Mouse (Mus musculus) midbrain, embryonic 13.5 days (tissue): ENCODE data around the gene Padi2. TPM values are rescaled to one million over a fixed set of nuclear protein-coding genes. Genes with fewer than 3 reads are reported as not detected.

ENCODE experiments used
- ATAC-seq: fragments of 200-750 bp; cut with Nextera tagmentation; 2 replicates; pipeline ENCODE4 v1.8.0; 2017; ENCODE audit warnings: mild to moderate bottlenecking, moderate TSS enrichment, moderate library complexity
- H3K27ac ChIP-seq: fragments of 300-500 bp; sonication (generic); 2 replicates; pipeline ENCODE4 v1.5.1; 2015; ENCODE audit warnings: inconsistent platforms, mild to moderate bottlenecking, moderate library complexity
- H3K27me3 ChIP-seq: fragments of 300-500 bp; sonication (generic); 2 replicates; pipeline ENCODE4 v1.6.1; 2015; ENCODE audit warnings: mild to moderate bottlenecking, inconsistent platforms
- H3K36me3 ChIP-seq: fragments of 300-500 bp; sonication (generic); 2 replicates; pipeline ENCODE4 v1.6.1; 2015; ENCODE audit warnings: mild to moderate bottlenecking, inconsistent platforms
- H3K4me1 ChIP-seq: fragments of 300-500 bp; sonication (generic); replicated peaks from 2 replicates; pipeline ENCODE4 v1.6.1; 2015; ENCODE audit warnings: inconsistent platforms
- H3K4me2 ChIP-seq: fragments of 300-500 bp; sonication (generic); replicated peaks from 2 replicates; pipeline ENCODE4 v1.6.1; 2015; ENCODE audit warnings: moderate library complexity, mild to moderate bottlenecking, inconsistent platforms
- H3K4me3 ChIP-seq: fragments of 300-500 bp; sonication (generic); replicated peaks from 2 replicates; pipeline ENCODE4 v1.5.1; 2015; ENCODE audit warnings: mild to moderate bottlenecking, inconsistent platforms
- H3K9ac ChIP-seq: fragments of 300-500 bp; sonication (generic); replicated peaks from 2 replicates; pipeline ENCODE4 v1.6.1; 2015; ENCODE audit warnings: mild to moderate bottlenecking, inconsistent platforms
- H3K9me3 ChIP-seq: fragments of 300-500 bp; sonication (generic); 2 replicates; pipeline ENCODE4 v1.6.1; 2016; ENCODE audit warnings: mild to moderate bottlenecking, inconsistent platforms
- WGBS: fragments of 180-500 bp; shearing (Covaris S2); methylation state at CpG from one replicate; pipeline ENCODE4 v1.1.7; 2015; 5-methylcytosine and 5-hydroxymethylcytosine counted together
- polyA plus RNA-seq: library from polyadenylated mRNA; unstranded; fragments of >200 nt; fragmentation: Nextera tagmentation; extraction: Ambion mirVana; gene quantifications from 2 replicates; pipeline ENCODE4 v1.2.1, GENCODE M21; 2015

Padi2 gene
- polyA plus RNA-seq, 1 experiment from 2014 or later = 0.93 TPM

DNA sequence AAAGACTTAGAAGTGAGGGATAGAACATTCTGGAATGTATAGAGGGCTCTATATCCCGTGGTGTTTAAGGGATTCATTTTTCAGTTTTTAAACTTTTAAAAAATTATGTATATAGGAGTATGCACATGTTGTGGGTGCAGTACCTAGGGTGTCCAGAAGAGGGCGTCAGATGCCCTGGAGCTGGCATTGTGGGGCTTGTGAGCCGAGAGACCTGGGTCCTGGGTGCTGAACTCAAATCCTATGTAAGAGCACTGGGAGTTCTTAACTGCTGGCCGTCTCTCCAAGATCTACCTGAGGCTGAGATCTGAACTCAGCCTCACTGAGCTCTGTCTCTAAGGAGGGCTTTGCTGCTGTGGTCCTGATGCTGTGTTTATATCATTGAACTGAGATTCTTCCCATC, 23.8 kb upstream of the Padi2 start:
- whole genome bisulfite sequencing = 59% methylated on average over 4 of the region's 4 CpGs
- H3K27ac ChIP-seq = no peak overlapping the region
- H3K27me3 ChIP-seq = no peaks in the 10 kb centered on the region
- no peak overlapping the region for H3K4me2 ChIP-seq
- no peak for ATAC-seq
- no peak overlapping the region for H3K9ac ChIP-seq
- no peaks in the 10 kb centered on the region for H3K36me3 ChIP-seq
- peaks cover 4% of the 10 kb centered on the region; the same call in 1 of the 2 replicates for H3K4me1 ChIP-seq
- H3K9me3 ChIP-seq = peaks cover 6% of the 10 kb centered on the region; the same call in 1 of the 2 replicates
- no peak overlapping the region for H3K4me3 ChIP-seq

GRCm38 (mm10) chr4:140882981-140883380, 23.2 kb upstream of the Padi2 start:
- Histone ChIP-seq H3K4me3 (no peak overlapping the region), H3K9ac (no peak overlapping the region), H3K4me1 (peaks cover 4% of the 10 kb centered on the region; the same call in 1 of the 2 replicates), H3K36me3 (no peaks in the 10 kb centered on the region), H3K4me2 (no peak overlapping the region), H3K27me3 (no peaks in the 10 kb centered on the region), H3K9me3 (peaks cover 6% of the 10 kb centered on the region; the same call in 1 of the 2 replicates), H3K27ac (no peak overlapping the region)
- no peak for ATAC-seq
- 98% methylated on average over 3 of the region's 3 CpGs for WGBS

GRCm38 (mm10) chr4:140883852-140884251, 22.3 kb upstream of the Padi2 start:
- Histone ChIP-seq H3K4me1 (peaks cover 4% of the 10 kb centered on the region; the same call in 1 of the 2 replicates), H3K9ac (no peak overlapping the region), H3K9me3 (peaks cover 6% of the 10 kb centered on the region; the same call in 1 of the 2 replicates), H3K27ac (no peak overlapping the region), H3K36me3 (no peaks in the 10 kb centered on the region), H3K27me3 (no peaks in the 10 kb centered on the region), H3K4me3 (no peak overlapping the region), H3K4me2 (no peak overlapping the region)
- WGBS = 42% methylated on average over 4 of the region's 4 CpGs
- ATAC-seq = no peak

GRCm38 (mm10) chr4:140891525-140892162, 14.5 kb upstream of the Padi2 start:
- ATAC-seq = no peak
- H3K9me3 ChIP-seq = 0 out of 2 replicates have a peak, but pooled peaks cover 6% of the 10 kb centered on the region
- WGBS = 94% methylated on average over 14 of the region's 14 CpGs

DNA sequence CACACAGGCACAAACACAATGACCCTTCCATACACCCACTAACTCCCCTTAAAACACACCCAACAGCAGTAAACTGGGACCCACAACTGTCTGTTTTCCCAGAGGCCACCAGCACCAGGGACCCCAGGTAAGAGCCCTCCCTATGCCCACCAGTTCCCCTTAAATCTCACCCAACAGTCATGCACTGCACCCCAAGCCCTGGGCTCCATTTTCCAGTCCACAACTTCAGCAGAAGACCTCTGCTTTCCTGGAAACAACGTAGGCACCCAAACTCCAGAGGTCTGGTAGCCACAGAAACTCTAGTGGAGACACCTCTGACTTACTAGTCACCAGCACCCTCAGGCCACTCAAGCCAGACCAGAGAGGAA, 14.0 kb upstream of the Padi2 start:
- no peak overlapping the region for H3K9ac ChIP-seq
- no peak overlapping the region for H3K4me2 ChIP-seq
- H3K4me3 ChIP-seq = no peak overlapping the region
- no peak overlapping the region for H3K27ac ChIP-seq
- ATAC-seq = no peak
- H3K4me1 ChIP-seq = no peaks in the 10 kb centered on the region
- WGBS = 68% methylated on average over 1 of the region's 1 CpGs
- no peaks in the 10 kb centered on the region for H3K27me3 ChIP-seq
- 0 out of 2 replicates have a peak, but pooled peaks cover 6% of the 10 kb centered on the region for H3K9me3 ChIP-seq
- H3K36me3 ChIP-seq = no peaks in the 10 kb centered on the region

More at GRCm38 (mm10) chr4:140891525-140892162, 14.5 kb upstream of the Padi2 start:
- no peak overlapping the region for H3K27ac ChIP-seq
- H3K4me3 ChIP-seq = no peak overlapping the region
- H3K27me3 ChIP-seq = no peaks in the 10 kb centered on the region
- H3K9ac ChIP-seq = no peak overlapping the region
- no peaks in the 10 kb centered on the region for H3K36me3 ChIP-seq
- H3K4me2 ChIP-seq = no peak overlapping the region
- H3K4me1 ChIP-seq = no peaks in the 10 kb centered on the region

DNA sequence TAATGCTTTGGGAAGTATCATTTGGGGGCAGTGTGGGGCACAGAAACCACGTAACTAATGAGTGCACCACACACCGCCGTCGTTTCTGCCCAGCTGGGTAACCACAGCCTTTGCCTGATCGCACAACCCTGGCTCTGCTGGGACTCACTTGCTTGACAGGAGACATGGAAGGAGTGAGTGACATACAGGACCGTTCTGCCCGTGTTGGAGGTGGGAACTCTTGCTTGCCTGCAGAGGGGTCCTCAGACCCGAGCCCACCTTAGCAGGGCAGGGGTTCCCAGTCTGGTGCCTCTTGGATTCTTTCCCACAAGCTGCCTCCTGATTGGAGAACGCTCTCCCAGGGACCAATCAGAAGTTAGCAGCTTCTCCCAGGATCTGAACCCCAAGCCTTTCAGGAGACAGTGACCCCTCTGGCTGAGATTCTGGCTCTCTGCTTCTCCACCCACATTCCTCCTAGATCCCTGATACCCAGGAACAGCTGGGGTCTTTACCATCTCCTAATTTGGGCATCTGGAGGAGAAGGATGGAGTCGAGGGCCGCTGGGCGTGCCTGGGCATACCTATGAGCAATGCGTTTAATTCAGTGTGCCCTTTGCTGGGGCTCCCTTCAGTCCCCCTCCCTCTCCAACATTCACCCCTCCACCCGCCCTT, 1.2 kb upstream of the Padi2 start:
- WGBS = 58% methylated on average over 14 of the region's 14 CpGs
- Histone ChIP-seq H3K36me3 (no peaks in the 10 kb centered on the region), H3K9me3 (no peaks in the 10 kb centered on the region), H3K4me1 (peaks cover 11% of the 10 kb centered on the region), H3K4me3 (no peak overlapping the region), H3K27me3 (peaks cover 61% of the 10 kb centered on the region), H3K27ac (no peak overlapping the region), H3K4me2 (no peak overlapping the region), H3K9ac (no peak overlapping the region)
- no peak for ATAC-seq

DNA sequence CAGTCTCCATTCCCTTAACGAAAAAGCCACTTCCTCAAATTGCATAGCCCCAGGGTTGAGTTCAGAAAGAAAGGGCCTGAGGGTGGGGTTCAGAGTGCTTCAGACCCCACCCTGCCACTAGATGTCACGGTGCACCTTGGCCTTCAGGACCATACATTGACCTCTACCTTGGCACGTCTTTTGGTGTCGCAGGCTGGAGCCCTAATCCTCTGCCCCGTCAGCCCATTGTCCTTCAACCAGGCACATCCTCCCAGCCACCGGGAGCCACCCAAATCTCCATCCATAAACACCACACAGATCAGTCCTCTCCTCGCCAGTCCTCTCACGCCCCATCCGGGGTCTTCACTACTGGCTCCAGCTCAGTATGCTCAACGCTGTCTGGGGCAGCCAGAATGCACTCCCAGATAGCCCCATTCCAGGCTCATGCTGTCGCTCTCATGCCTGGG, 695 bp upstream of the Padi2 start:
- no peaks in the 10 kb centered on the region for H3K9me3 ChIP-seq
- H3K4me3 ChIP-seq = peak overlapping the region; percentile 40
- ATAC-seq = no peak; the same call in 1 of the 2 replicates
- no peak overlapping the region for H3K27ac ChIP-seq
- H3K9ac ChIP-seq = peak overlapping the region; percentile 51
- whole genome bisulfite sequencing = 8% methylated on average over 11 of the region's 11 CpGs
- peak overlapping the region; percentile 72 for H3K4me2 ChIP-seq
- H3K4me1 ChIP-seq = peaks cover 11% of the 10 kb centered on the region
- peaks cover 61% of the 10 kb centered on the region for H3K27me3 ChIP-seq
- no peaks in the 10 kb centered on the region for H3K36me3 ChIP-seq

DNA sequence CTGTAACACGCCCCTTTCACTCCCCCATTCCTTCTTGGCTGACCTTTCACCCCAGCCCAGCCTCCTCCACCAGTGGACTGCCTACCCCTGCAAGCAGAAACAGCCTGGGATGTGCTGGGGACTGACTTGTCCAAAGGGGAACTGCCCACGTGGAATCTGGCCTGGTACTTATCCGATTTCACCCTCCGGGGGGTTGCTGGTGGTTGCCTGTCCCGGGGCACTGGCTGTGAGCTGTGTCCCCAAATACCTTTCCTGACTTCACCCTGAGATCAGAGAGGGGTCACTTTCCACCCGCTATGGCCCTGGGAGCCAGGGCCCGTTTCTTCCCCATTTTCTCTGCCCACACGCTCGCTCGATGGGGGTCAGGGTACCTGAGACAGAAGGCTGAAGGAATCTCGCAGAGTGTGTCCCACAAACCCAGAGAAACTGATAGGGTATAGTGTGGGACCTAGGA, 710 bp downstream of the Padi2 start:
- Histone ChIP-seq H3K27me3 (peaks cover 61% of the 10 kb centered on the region), H3K9ac (no peak overlapping the region), H3K27ac (no peak overlapping the region), H3K4me1 (peaks cover 16% of the 10 kb centered on the region), H3K4me3 (no peak overlapping the region), H3K4me2 (peak overlapping the region; percentile 72; the same call in 1 of the 2 replicates), H3K36me3 (no peaks in the 10 kb centered on the region), H3K9me3 (no peaks in the 10 kb centered on the region)
- 54% methylated on average over 11 of the region's 11 CpGs for WGBS
- peak; percentile 31; the same call in 1 of the 2 replicates for ATAC-seq

- no peak for ATAC-seq
- WGBS = 58% methylated on average over 12 of the region's 12 CpGs
- H3K27ac ChIP-seq = no peak overlapping the region
- no peak overlapping the region for H3K4me3 ChIP-seq
- H3K27me3 ChIP-seq = peaks cover 61% of the 10 kb centered on the region
- H3K4me1 ChIP-seq = peaks cover 16% of the 10 kb centered on the region
- H3K9ac ChIP-seq = no peak overlapping the region
- H3K9me3 ChIP-seq = no peaks in the 10 kb centered on the region
- H3K4me2 ChIP-seq = no peak overlapping the region
- no peaks in the 10 kb centered on the region for H3K36me3 ChIP-seq
Observed at GRCm38 (mm10) chr4:140907306-140908024, 1.3 kb downstream of the Padi2 start.

- no peak overlapping the region for H3K4me3 ChIP-seq
- no peak overlapping the region for H3K4me2 ChIP-seq
- H3K27me3 ChIP-seq = peaks cover 50% of the 10 kb centered on the region
- H3K9me3 ChIP-seq = no peaks in the 10 kb centered on the region
- peaks cover 16% of the 10 kb centered on the region for H3K4me1 ChIP-seq
- ATAC-seq = no peak
- no peak overlapping the region for H3K9ac ChIP-seq
- H3K36me3 ChIP-seq = no peaks in the 10 kb centered on the region
- H3K27ac ChIP-seq = no peak overlapping the region
- 63% methylated on average over 5 of the region's 5 CpGs for WGBS
Observed at GRCm38 (mm10) chr4:140908627-140909026, 2.5 kb downstream of the Padi2 start.

GRCm38 (mm10) chr4:140909536-140909935, 3.4 kb downstream of the Padi2 start:
- H3K4me1 ChIP-seq = peaks cover 16% of the 10 kb centered on the region
- 81% methylated on average over 4 of the region's 4 CpGs for WGBS
- H3K27me3 ChIP-seq = peaks cover 41% of the 10 kb centered on the region
- H3K4me3 ChIP-seq = no peak overlapping the region
- H3K4me2 ChIP-seq = no peak overlapping the region
- no peaks in the 10 kb centered on the region for H3K9me3 ChIP-seq
- no peak for ATAC-seq
- no peaks in the 10 kb centered on the region for H3K36me3 ChIP-seq
- H3K9ac ChIP-seq = no peak overlapping the region
- no peak overlapping the region for H3K27ac ChIP-seq
